Mouse (Mus musculus) skeletal muscle tissue, adult 2 months (tissue): ENCODE results near the gene Eps8l1.
"Not testable (repeated sequence)": the region's sequence is repeated elsewhere in the genome, so short reads cannot be mapped to it uniquely, and the experiment has no call there.

ENCODE experiments used
- DNase-seq: peaks from one replicate; pipeline ENCODE4 v3.0.0-alpha.2; 2012; ENCODE audit warnings: low read depth, low spot score

Eps8l1 gene

DNA sequence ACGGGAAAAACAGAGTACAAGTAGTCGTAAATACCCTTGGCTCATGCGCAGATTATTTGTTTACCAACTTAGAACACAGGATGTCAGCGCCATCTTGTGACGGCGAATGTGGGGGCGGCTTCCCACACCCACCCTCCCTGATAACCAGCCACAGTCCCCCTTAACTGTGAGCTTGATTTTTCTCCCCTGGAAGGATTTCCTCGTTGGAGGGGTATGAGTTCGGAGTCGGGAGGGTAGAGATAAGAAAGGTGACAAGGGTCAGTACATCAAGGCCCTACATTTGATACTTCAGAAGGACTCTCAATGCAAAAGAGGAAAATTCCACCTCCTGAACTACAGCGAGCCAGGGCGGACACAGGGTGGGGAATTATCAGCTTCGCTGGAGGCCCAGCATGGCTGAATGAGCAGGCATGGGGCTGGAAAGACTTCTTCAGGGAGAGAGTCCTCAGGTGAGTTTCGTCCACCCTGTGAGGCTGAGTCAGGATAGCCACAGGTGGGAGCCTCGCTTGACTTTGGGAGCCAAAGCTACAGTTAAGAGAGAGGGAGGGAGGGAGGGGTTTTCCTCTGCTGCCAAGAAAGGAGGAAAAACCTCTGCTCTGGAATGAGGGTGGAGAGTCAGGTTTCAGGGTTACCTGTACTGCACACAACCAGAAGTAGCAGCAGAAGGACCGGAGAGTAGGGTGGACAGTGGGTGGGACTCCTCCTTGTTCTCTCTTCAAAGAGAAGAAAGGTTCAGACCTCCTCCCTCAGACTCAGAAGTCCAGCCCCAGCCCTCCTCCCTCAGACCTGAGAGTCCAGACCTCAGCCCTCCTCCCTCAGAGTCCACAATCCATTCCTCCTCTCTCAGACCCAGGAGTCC, at the start of gene Eps8l1:
Gene Eps8l1 (plus strand): TSS at position 99 of the 859 bp plus-strand sequence.
- DNase-seq, result no peak

DNA sequence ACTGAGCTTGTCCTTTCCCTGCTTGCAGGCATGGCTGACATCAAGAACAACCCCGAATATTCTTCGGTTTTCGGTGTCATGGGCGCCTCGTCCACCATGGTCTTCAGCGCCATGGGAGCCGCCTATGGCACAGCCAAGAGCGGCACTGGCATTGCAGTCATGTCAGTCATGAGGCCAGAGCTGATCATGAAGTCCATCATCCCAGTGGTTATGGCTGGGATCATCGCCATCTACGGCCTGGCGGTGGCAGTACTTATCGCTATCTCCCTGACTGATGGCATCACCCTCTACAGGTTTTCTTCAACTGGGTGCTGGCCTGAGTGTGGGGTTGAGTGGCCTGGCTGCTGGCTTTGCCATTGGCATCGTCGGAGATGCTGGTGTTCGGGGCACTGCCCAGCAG, 48.1 kb upstream of the Eps8l1 start:
- not testable (repeated sequence) for DNase-seq

- DNase-seq, result no peak
Observed at GRCm38 (mm10) chr7:4419681-4420080, 40.8 kb upstream of the Eps8l1 start.

- no peak for DNase-seq
Observed at GRCm38 (mm10) chr7:4420230-4420629, 40.2 kb upstream of the Eps8l1 start.

DNA sequence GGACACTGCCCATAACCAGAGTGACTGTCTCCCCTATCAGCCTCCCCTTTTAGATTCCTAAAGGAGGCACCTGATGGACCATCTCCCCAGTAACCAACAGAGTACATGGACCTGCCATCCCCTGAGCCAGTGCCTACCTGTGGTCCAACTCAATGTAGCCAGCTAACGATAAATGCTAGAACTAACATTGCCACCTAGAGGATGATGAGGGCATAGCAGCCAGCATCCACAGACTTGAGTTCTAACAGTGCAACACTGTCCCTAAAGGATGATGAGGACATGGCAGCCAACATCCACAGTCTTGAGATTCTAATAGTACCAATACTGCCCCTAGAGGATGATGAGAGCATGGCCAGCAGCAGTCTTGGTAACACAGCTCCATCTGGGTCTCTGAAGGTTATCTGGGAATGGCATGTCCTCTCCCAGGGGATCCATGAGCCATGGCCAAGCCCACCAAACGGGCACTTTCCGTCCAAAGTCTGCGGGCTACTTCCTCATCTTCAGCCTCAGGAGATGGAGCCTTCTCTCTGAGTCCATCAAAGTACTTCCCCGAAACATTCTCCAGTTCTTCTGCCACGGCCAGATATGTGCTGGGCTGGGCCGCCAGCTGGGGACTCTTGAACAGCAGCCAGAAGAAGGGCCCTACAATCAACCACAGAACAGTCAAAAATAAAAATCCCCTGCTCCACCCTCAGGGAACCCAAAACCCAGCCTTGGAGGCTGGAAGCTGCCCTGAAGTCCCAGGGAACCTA, 33.1 kb upstream of the Eps8l1 start:
- DNase-seq, result peak; percentile 83

GRCm38 (mm10) chr7:4430246-4430844, 30.1 kb upstream of the Eps8l1 start:
- no peak for DNase-seq

DNA sequence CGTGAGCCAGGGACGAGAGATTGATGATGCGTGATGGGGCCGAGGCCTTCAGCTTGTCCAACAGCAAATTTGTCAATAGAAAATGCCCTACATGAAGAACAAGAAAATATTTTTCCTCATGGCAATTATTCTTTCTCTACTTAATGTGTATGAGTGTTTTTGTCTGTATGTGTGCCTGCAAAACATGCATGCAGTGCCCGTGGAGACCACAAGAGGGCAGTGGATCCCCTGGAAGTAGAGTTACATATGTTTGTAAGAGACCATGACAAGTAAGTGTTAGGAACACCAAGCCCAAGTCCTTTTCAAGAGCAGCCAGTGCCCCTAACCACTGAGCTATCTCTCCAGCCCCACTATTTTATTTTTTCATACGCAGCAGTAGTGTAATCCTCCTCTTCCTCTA, 28.9 kb upstream of the Eps8l1 start:
- DNase-seq, result peak; percentile 44

- no peak for DNase-seq
Observed at GRCm38 (mm10) chr7:4432026-4432425, 28.4 kb upstream of the Eps8l1 start.

DNA sequence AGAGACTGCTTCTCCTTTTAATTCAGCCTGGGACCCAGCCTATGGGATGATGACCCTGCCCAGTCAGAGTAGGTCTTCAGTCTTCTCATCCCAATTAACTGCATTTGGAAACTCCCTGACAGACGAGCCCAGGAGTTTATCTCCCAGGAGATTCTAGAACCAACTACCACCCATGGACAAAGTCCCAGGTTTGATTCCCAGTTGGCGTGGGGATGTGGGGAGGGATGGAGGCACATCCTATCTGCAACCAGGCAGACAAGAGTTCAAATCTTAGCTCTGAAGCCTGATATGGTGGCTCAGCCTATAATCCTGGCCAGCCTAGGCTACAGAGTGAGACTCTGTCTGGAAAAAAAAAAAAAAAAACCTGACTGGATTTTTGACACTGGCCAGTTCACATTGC, 22.8 kb upstream of the Eps8l1 start:
- no peak for DNase-seq

GRCm38 (mm10) chr7:4440549-4440948, 19.9 kb upstream of the Eps8l1 start:
- no peak for DNase-seq

- DNase-seq, result peak; percentile 89
Observed at GRCm38 (mm10) chr7:4445216-4445791, 15.2 kb upstream of the Eps8l1 start, which contains the start of gene Rdh13. Gene Rdh13 (minus strand): TSS chr7:4445649.

GRCm38 (mm10) chr7:4447138-4447537, 13.3 kb upstream of the Eps8l1 start:
- no peak for DNase-seq

GRCm38 (mm10) chr7:4448439-4448838, 12.0 kb upstream of the Eps8l1 start:
- no peak for DNase-seq

DNA sequence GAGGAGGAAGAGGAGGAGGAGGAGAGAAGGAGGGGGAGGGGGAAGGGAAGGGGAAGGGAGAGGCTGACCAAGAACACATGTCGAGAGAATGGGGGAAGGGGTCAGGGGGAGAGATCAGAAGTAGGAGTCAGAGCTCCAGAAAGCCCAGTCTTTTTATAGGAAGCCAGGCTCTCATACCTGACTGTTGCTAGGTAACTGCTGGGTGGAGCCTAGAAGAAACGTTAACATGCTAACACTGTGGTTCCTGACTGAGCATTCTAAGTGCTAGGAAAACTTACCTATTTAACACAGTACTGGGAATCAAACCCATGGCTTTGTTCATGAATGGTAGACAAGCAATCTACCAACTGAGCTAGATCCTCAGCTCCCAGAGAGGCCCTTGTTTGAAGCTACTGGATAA, 11.3 kb upstream of the Eps8l1 start:
- no peak for DNase-seq

DNA sequence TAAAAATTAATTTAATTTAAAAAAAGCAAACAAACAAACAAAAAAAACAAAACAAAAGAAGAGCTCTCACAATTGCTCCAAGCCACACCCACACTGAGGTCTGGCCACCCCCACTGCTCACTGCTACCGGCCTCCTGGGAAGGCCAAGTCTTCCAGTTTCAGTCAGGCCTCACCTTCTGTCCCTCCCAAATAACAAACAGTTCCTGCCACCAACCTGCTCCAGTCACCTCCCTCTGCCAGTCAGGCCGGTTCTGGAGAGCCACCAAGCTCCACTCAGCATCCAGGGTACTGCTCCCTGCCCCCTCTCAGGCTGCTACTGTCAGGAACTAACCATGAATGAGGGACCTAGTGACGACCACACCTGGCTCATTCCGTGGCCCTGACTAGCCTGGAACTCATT, 7.8 kb upstream of the Eps8l1 start:
- no peak for DNase-seq

- no peak for DNase-seq
Observed at GRCm38 (mm10) chr7:4464194-4464824, 3.8 kb downstream of the Eps8l1 start.

DNA sequence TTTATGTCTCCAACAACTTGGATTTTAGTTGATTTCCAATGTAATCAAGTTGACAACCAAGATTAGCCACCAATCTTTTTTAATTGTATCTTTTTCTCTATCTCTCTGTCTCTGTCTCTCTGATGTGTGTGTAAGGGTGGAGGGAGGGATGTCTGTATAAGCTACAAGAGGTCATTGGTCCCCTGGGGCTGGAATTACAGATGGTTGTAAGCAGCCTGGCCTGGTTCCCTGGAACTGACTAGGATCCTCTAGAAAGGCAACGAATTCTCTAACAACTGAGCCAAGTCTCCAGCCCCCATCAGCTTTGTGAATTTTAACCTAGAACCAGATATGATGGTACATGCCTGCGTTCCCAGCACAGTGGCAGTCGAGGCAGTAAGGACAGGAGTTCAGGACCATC, 7.3 kb downstream of the Eps8l1 start:
- DNase-seq, result no peak

- no peak for DNase-seq
Observed at GRCm38 (mm10) chr7:4470275-4471178, 10.1 kb downstream of the Eps8l1 start.

- DNase-seq, result peak; percentile 28
Observed at GRCm38 (mm10) chr7:4471179-4471555, 10.7 kb downstream of the Eps8l1 start.

DNA sequence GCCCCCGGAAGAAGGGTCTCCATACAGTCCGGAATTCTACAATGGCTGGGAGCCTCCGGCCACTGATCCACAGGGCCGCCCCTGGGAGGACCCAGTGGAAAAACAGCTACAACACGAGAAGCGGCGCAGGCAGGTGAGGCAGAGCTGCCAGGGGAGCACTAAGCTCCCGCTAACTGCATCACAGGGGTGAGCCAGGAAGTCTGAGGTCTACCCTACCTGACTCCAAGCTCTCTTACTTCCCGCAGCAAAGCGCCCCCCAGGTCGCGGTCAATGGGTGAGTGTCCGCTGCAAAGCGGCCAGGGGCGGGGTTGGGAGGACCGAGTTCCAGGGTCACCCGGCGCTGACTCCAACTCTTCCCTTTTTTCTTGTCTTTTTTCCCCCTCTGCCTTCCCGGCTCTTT, 13.5 kb downstream of the Eps8l1 start:
- DNase-seq, result no peak
